Mouse (Mus musculus) frontal cortex, postnatal 14 days (tissue): ENCODE measurements around the gene Bicdl1.

ENCODE experiments used
- DNase-seq, 2 experiments: peaks; one replicate each; pipeline ENCODE4 v3.0.0; 2022; ENCODE audit warnings: low spot score in 2 of 2

Gene Bicdl1

DNA sequence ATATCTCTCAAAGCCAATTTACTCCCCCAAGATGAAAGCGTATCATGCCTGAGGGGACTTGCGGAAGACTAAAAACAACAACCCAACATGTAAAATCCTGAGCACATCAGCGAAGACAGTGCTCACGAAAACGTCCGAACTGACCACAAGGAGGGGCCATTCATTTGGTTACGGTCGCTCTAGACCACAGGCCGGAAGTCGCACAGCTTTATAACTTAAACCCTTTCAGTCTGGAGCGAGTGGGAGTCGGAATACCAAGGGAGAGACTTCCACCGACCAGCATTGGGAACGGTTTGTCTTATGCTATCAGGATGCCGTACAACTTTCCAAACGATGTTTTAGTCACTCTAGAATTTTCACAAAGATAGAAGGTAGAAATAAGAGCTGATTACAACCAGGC lies 5.4 kb downstream of the Bicdl1 start:
- DNase-seq: no peak

DNA sequence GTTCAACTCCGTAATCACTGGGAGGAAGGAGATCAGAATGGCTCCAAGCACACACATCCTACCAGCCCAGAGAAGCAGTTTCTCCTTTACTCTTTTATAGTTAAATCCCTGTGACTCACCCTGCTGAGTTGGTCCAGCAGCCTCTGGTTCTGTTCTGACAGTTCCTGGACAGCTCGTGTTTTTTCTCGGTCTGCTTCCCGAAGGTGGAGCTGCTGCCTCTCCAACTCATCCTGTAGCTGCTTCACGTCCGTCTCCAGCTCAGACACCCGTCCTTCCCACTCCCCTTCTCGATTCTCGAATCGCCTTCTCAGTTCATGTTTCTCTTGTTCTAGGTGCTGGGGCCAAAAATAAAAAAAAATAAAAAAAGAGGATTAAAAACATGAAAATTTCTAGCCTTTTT lies 7.0 kb downstream of the Bicdl1 start:
- no peak for DNase-seq

DNA sequence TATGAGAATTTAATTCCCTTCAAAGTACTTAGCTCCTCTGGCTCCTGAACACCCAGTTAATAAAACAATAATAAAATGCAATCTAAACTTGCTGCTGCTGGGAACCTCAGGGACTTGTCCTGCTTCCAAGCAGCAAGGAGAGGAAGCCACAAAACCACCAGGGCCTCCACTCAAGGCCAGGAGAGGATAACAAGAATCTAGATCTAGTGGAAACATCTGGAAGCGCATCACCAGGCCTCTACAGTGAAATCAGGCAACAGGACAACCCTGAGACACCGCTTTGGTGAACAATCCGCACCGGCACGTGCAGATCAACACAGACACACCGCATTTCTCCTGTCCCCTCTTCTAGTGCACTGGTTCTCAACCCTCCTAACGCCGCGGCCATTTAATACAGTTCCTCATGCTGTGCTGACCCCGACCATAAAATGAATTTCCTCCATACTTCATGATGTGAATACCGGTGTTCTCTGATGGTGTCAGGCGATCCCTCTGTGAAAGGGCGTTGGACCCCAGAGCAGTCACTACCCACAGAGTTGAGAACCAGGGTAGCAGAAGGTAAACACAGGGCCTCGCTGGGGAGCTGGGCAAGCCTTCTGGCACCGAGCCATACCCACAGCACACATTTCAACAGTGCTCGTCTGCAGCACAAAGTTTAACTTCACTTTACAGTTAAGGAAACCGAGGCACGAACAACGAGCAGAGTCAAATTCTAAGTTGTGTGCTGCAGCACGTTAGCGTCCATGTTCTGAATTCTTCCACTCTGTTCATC lies 9.0 kb downstream of the Bicdl1 start:
- no peak for DNase-seq

DNA sequence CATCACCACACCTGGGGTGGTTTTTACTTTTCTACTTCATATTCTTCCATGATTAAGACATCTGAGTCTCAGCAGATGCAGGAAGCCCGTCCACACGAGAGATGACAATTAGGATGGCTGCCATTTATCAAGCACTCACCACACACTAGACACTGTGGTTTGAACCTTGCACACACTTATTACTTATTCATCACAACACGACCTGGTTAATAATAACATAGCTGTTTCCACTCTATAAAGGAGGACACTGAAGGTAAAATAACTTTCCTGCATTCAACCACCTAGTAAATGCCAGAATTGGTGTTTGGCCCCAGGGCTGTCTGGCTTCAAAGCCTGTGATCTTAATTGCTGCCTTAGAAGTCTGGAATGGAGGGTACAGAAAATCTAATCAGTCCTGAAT lies 10.7 kb downstream of the Bicdl1 start:
- no peak for DNase-seq

DNA sequence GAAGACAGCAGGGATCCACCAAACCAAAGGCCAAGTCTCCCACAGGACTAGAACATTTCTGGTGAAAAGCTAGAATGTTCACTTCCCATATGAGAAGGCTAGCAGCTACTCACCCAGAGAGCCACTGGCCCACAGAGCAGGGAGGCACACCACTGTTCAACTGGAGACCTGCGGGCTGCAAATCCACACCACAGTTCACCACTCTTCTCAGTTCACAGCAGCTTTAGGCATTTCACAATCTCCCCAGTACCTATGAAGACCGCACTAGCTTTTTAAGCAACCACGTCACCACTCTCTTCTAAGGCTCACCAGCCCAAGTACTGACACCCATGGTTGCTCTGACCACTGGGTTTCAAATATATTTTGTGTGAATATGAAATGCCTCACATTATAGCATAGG lies 13.7 kb downstream of the Bicdl1 start:
- no peak for DNase-seq

DNA sequence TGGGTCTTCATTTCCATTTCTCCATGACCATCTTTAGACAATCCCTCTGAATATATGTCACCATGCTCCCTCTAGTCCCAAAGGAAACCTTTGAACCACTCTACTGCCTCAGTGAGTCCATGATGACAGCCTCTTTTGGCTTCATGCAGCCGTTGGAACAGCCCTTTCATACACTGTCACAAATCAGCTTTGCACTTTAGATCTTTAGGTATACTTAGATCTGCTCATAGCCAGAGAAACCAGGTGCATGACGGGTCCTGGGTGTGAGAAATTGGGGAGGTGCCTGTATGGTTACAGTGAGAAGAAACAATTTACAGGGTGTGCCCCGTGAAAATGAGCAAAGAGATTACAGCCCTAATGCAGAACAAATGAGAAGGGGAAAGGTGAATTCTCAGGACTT lies 14.3 kb downstream of the Bicdl1 start:
- DNase-seq: no peak

DNA sequence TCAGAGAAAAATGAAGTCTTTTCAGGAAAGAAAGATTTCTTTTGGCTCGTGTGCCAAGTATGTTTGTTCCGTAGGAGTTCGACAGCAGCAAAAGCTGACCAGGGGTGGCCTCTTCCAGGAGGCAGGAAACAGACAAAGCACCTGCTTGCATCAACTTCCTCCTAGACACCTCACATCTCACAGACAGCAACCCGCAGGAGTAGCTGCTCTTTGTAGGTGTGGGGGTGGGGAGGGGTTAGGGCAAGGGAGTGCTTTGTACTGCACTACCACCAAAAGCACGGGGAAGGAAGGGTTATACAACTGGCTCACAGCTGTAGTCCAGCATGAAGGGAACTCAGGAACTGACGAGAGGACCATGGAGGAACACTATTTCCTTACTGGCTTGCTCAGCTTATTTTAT lies 15.0 kb downstream of the Bicdl1 start:
- no peak for DNase-seq

DNA sequence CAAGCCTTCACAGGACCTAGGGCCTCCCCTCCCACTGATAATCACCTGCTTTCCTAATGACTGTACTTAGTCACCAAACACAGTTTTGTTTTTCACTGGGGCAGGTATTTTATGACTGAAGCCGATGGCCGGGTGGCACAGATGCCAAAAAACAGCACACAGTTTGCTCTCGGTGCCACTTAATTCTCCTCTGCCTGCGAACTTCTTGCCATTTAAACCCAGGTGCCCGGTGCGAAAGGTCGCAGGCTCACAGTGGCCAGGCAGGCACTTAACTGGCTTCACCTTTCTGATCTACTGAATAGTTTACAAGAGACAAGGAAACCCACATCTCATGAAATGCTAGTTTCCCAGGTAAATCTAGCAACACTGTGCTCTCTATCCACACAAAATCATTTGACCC lies 16.7 kb downstream of the Bicdl1 start:
- no peak for DNase-seq

DNA sequence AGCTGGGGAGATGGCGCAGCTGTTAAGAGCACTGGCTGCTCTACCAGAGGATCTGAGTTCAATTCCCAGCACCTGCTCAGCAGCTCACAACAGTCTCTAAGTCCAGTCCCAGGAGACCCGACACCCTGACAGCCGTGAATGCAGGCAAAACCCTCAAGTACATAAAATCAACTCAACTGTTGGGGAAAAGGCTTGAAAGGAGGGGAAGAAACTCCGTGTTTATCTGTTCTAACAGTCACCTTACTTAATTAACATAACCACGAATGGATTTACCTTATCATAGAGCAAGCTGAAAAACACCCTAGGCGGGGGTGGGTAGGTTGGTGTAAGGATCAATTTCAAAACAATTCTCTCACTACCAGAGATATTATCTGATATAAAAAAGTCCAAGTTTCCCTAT lies 18.9 kb downstream of the Bicdl1 start:
- DNase-seq: no peak

DNA sequence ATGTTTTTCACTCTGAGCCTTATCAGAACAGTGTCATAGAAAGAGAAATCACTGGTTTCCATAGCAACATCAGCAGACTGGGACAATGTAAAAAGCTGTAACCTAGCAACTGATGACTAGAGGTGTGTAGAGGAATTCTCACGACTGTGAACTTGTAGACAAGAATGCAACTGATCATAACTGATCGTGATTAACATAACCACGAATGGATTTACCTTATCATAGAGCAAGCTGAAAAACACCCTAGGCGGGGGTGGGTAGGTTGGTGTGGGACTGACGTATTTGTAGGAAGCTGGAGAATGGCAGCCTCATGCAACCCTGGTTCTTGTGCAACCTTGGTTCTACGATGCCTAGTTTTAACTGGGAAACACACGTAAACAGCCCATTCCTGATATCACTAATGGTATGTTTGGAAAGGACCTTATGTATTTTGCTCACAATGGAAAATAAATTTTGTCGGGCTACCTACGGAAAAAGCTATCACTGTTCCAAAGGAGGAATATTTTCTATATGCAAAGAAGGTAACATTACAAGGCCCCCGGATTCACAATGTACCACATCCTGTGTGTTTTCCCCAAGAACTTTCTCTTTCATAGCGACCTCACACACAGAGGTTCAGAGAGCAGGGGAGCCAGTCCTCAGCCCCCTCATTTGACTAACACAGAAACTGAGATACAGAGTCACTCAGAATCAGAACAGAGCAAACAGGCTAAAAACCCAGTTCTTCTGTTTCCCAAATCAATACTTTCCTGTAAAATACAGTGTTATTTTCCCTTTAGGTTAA lies 19.6 kb downstream of the Bicdl1 start:
- no peak for DNase-seq

DNA sequence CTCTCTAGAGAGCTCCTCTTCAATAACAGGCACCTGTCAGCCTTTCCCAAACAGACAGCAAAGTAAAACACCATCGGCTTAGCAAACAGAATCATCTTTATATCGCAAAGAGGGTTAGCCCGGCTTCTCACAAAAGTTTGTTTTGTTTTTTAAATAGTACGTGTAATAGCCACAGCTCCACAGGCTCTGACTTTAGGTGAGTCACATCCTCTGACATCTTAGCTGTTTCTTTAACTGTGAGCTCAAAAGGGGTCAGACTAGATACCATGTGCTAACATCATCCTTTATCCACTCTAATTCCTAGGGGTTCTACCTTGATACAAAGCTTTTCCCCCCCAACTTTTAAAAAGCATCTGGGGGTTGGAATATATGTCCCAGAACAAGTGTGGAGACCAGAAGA lies 21.2 kb downstream of the Bicdl1 start:
- DNase-seq: no peak

DNA sequence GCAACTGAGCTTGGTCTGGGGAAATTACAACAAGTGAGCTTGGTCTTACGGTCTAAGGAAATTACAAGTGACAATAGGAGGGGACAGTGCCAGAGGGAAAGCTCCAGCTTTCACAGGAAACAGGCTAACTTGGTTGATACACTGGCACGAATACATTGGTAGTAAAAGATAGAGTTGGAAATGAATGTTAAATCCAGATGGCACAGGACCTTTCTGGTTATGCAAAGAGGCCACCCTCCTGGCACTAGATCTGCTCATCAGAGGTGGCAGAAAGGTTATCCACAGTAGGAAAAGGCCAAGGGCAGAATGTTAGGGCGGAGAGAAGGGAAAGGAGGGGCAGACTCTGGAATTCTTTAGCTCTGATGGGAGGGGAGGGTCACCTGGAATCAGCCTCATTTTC lies 22.5 kb downstream of the Bicdl1 start:
- DNase-seq: no peak

DNA sequence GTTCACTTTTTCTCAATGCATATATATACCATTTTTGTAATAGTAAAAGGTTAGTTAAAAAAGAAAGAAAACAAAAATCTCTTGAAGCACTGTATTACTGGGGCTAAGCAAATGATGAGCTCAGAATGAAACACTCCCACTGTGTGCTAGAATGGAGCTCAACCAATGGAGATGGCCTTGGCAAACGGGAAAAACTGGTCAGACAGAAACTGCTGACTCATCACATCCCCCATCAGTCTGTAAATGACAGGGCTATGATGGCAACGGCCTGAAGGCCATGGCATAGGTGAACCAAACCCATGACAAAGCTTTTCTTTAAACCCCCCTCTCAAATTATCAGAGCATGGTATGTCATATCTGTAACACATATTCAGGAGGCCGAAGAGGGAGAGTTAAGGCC lies 29.4 kb downstream of the Bicdl1 start:
- no peak for DNase-seq

DNA sequence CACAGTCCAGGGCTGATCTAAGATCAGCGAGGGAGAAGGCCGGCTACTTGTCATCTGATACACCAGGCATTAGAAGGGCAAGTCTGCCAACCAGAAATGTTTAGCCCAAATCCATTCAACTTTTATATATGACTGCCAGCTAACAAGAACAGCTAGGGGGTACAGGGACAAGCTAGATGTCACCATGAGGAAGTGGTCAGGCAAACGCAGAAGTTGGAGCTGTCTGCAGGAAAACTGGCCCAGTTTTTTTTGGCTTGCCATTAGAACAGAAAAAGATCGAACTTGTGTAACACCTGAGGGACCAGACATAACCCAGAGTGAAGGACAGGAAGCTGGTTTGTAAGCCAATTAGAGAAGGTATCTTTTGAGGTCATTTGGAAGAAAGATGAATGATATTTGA lies 30.2 kb downstream of the Bicdl1 start:
- DNase-seq: no peak

DNA sequence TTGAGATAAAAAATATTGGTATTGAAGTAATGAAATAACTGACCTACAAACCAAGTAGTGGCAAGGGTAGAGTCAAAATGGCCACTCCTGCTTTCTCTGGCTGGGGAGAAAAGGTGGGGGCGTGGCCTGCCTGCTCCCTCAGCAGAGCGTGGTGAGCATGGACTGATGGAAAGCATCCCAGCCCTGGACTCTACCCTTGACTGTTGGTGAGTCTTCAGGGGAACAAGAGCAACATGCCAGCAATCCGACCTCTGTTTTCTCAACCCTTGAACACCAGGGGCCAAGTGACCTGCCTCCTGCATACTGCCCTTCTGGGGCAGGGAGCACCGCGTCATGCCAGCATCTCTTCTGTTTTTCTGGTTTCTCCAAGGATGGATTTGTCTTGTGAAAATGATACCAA lies 34.6 kb downstream of the Bicdl1 start:
- DNase-seq: no peak

DNA sequence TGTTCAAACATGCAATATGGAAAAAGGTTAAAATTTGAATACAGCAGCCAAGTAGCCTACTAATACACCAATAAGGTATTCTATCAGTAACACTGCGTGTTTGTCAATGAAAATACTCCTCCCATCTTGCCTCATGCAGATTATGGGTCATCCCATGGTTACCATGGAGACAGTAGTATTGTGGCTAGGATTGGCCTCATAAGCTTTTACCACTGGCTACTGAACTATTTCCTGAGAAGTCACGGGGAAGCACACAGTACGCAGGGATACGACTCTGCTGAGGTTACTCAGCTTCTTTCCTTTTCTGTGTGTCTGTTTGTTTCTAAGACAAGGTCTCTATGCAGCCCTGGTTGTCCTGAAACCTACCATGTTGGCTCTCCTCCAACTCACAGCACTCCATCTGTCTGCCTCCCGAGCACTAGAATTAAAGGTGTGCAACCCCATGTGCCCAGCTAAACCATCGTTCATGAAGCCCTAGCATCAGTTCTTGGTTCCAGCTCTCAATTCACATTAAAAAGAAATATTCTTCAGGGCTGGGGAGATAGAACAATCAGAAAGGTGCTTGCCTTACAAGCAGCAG lies 36.1 kb downstream of the Bicdl1 start:
- DNase-seq: no peak

DNA sequence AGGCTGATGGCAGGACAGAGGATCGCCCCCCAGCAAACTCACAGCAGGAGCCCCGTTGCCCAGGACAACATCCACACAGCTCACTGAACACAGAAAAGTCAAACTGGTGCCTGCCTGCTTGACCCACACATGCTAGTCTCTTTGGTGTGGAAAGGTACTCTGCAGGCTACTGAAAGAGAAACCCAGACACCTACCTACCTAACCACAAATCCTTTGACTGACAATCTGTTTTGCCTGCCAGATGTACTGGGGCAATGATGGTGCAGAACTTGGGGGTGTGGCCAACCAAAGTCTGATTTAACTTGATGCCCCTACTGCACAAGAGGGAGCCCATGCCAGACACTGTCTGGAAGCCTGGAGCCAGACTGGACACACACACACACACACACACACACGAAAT lies 38.1 kb downstream of the Bicdl1 start:
- no peak for DNase-seq

DNA sequence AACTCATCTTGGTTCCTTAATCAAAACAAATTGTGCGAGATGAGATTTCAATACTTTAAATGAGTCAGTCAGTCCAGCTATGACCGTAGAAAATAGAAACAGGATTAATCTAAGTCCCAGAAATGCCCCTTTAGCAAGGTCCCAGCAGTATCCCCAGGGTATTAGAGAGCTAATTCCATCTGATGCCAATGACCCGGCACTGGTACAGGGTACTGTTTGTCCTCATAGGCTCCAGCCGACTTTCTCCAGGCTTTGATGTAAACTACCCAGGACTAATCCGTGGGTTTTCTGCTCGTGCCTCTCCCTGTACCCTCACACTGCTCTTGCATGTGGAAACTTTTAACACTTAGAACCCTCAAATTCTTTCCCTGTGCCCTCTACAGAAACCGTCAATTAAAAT lies 44.7 kb downstream of the Bicdl1 start:
- no peak for DNase-seq

DNA sequence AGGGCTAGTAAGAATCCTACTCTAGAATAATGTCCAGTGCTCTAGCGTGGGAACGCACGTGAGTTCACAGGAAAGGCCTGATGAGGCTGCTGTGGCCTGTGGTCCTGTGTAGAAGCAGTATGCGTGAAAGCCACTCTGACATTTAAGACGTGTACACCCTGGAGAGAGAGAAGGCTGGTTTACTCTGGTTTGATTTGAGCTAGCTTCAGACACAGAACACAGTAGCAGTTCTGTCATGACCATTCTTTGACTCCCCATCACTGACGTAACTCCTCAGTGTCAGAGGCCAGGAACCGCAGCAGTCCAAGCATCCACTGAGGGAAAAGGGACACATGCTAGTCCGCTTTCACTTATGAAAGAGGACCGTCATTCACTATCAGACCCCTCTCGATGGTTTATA lies 46.3 kb downstream of the Bicdl1 start:
- no peak for DNase-seq

DNA sequence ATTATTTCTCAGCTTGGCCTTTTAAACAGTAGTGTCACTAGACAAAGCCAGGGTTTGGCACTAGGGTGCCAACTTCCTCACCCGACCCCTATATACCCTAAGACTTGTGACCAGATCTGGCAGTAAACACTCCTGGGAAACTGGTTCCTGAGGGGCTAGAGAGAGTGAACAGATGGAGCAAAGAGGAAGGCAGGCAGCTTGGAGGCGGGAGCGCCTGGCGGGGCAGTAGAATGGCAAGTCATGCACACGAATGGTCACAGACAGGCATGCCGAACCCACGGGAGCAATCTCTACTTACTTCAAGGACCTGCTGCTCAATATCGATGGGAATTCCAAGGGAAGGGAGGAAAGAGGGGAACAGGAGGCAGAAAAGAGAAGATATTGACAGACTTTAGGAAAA lies 59.6 kb downstream of the Bicdl1 start:
- DNase-seq: no peak

DNA sequence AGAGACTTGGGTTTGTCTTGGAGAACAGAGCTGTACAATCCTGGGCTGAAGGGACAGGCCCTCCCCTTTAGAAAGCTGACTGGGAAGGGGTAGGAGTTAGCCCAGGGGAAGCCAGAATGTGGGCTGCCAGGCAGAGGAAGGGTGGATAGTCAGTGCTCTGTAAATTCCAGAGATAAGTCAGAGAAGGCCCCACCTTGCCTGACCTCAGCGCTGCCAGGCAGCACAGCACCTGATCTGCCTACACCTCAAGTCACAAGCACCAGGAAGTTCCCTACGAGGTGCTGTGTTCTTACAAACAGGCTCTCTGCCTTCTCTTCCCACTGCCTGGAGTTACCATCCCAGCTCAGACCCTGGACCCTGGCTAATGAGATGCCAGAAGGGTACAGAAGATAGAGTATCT lies 61.0 kb downstream of the Bicdl1 start:
- no peak for DNase-seq

DNA sequence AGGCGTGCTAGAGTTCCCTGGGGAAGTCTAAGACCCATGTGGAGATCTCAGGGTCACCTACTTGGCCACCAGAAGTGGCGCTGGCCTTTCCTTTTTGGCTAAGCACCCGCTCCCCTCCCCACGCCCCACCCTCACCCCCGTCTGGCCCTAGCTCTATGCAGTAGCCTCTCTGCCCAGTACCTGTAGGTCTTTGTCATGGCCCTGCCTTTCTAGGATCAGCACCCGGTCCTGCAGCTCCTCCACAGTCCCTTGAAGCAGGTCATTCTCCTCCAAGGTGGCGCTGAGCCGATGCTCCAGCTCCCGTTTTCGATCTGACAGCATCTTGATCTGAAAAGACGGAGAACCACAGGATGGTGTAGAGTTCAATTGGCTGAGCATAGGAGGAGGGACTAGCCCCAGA lies 61.4 kb downstream of the Bicdl1 start:
- DNase-seq: no peak

DNA sequence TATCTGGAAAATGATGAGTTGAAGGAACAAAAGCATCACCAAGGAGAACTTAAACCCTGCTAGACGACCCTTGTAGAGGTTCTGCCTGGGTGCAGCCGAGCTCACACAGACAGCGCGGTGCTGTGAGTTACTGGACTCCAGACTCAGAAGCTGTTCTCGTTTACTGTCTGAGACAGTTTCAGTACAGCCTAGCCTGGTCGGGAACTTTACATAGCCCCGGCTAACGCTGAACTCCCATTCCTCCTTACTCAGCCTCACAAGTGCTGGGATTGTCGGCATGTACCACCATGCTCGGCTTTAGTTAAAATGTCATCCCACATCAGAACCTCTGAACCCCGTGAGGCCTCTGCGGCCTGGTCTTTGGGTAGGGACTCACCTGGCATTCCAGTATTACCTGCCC lies 62.4 kb downstream of the Bicdl1 start:
- DNase-seq: no peak
